Mouse (Mus musculus) megakaryocyte, embryonic 14.5 days (primary cell): ENCODE results near the gene Ptgir.

Experiments used
- FLI1 ChIP-seq: IDR thresholded peaks from 2 replicates; pipeline ENCODE4 v1.6.1; 2012; ENCODE audit warnings: low read length, inconsistent platforms, mixed read lengths
- GATA1 ChIP-seq: IDR thresholded peaks from 3 replicates; pipeline ENCODE4 v1.6.1; 2012; ENCODE audit warnings: mixed read lengths, low read length, inconsistent platforms, borderline replicate concordance

DNA sequence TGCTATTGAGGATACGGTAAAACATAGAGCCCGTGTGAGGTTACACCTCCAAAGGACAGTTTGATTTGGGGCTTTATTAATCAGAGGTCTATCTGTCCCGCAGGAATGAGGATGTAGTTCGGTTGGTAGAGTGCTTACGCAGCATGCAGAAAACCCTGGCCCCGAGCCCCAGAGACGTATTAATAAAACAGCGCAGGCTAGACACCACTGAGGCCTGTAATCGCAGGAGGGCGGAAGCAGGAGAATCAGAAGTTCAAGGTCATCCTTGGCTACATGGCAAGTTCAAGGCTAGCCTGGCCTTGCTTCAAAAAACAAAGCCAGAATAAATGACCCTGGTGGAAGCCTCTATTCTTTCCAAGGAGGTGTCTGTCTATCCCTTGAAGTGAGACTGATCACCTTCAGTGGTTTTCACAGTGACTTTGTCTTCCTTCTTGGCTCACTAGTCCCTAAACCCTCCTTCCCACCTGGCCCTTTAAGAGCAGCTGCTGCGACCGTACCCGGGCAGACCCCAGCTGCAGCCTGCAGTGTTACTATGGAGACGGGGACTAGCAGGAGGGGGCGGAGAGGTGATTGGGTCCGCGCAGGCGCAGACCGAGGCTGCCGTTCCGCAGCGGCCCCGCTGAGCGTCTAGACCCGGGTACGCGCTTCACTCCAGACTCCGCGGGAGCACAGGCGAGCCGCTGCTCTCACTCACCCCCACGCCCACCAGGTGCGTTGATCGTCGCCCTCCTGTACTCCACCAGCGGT lies 37.9 kb downstream of the Ptgir start, which contains the start of gene Pnmal2:
- TF ChIP-seq GATA1 (no peak), FLI1 (no peak)
